Mouse (Mus musculus) skeletal muscle tissue, postnatal 0 days (tissue): ENCODE results near the gene Lrrc7. TPM values are rescaled to one million over a fixed set of nuclear protein-coding genes. Genes with fewer than 3 reads are reported as not detected.

ENCODE experiments used
- polyA plus RNA-seq: library from polyadenylated mRNA; unstranded; fragments of >200 nt; fragmentation: Nextera tagmentation; extraction: Ambion mirVana; gene quantifications from 2 replicates; pipeline ENCODE4 v1.2.1, GENCODE M21; 2015

Gene Lrrc7
- 0.04 and 0.06 TPM in 2 replicates for polyA plus RNA-seq

GRCm38 (mm10) chr3:158561987-158562360 lies at the start of gene Lrrc7:
TSS of gene Lrrc7 (minus strand) at chr3:158562221.

GRCm38 (mm10) chr3:158036329-158036988 lies 525.6 kb downstream of the Lrrc7 start, which contains the start of the genes Srsf11 and Lrrc40:
TSS of gene Srsf11 (minus strand) at chr3:158036639.
TSS of gene Lrrc40 (plus strand) at chr3:158036662.

